Mouse (Mus musculus): ENCODE results near the gene Slc13a3.

- TF ChIP-seq POLR2A (IDR thresholded peaks at IDR 0.05; ENCODE audit: low read depth, low read length) (no peak), CTCF (IDR thresholded peaks at IDR 0.05; ENCODE audit: borderline replicate concordance, insufficient read depth, low read length) (no peak)
Measured at GRCm38 (mm10) chr2:165509686-165510085, 36.7 kb upstream of the Slc13a3 start.

All from embryonic fibroblast, embryonic 13.5 days (primary cell).